Mouse (Mus musculus): ENCODE results near the gene Golga2.

GRCm38 (mm10) chr2:32324322-32324721 lies 37.1 kb downstream of the Golga2 start:
- TF ChIP-seq CTCF (IDR thresholded peaks at IDR 0.05; ENCODE audit: borderline replicate concordance, insufficient read depth, low read length) (no peak), POLR2A (IDR thresholded peaks at IDR 0.05; ENCODE audit: low read depth, low read length) (no peak)
